Mouse (Mus musculus): ENCODE measurements at regions not wholly inside any gene's neighbourhood (a gene's known extent, or its start where the extent isn't known, plus 50 kb on each side); places are given as distances from the start of the nearest gene placed in this dataset.

DNA sequence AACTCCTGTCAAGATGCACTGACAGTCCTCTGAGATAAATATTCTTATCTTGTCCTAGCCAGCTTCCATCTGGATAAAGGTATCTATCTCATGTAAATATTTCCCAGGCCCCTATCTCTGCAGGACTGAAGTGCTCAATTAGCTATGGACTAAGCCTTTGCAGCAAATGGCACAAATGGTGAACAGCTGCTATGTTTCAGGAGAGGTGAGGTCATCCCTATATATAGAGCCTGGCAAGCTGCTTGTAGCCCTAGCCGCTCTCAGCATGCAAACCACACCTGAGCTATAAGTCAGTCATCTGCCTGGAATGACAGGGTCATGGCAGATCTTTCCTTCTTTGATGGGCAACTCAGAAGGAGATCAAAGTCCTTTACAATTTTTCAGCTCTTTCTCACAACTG is 294.9 kb upstream of the Agtr1b start:
- peak; percentile 86 to 88 for DNase-seq

DNA sequence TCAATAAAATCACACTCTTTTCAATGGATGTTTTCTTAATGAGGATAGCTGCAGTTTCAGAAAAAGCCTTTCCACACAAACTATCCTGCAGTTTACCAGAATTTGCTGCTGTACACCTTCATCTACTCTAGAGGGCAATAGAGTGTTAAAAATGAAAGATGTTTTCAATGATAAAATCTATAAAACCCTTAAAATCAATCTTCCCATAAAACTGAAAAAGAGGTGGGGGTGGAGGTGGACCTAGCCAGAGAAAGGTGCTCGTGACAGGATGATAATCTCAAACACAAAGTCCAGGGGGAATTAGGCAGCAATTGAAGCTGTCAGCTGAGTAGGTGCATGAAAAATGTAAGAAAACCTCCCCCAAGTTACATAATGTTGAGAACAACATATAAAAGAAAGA is 288.4 kb upstream of the Agtr1b start:
- peak; percentile 29 to 64 for DNase-seq
